Mouse (Mus musculus) gastrocnemius, postnatal 4 days (tissue): ENCODE data around the gene Sh3bgr. TPM values are rescaled to one million over a fixed set of nuclear protein-coding genes. Genes with fewer than 3 reads are reported as not detected.
A peak's percentile ranks its signal among the peaks of the same experiment; 100 is the strongest.

Experiments
- DNase-seq, 2 experiments: peaks; one replicate each; pipeline ENCODE4 v3.0.0; 2021 to 2022; ENCODE audit warnings: low spot score in 2 of 2, mixed read lengths in 2 of 2
- long read RNA-seq, 2 experiments: library from polyadenylated mRNA; stranded (forward); transcript quantifications; one replicate each; pipeline ENCODE4 v2.0.0; 2021
- total RNA-seq, 2 experiments: library from RNA; stranded (reverse); gene quantifications; 2 replicates each; pipeline ENCODE4 v1.2.3; 2021

Gene Sh3bgr
- 100 to 1,000 TPM; 439 to 518 TPM for total RNA-seq
- long read RNA-seq, experiment 1, transcript Sh3bgr-201 (8 exons, 1,341 nt): major isoform, 258 of 341 reads
- long read RNA-seq, experiment 1, partial matches to known transcripts: 27 of 341 reads
- long read RNA-seq, experiment 1, other reads (novel, unspliced or antisense): 56 of 341 reads
- long read RNA-seq, experiment 2, transcript Sh3bgr-201 (8 exons, 1,341 nt): major isoform, 251 of 315 reads
- long read RNA-seq, experiment 2, partial matches to known transcripts: 15 of 315 reads
- long read RNA-seq, experiment 2, other reads (novel, unspliced or antisense): 49 of 315 reads

DNA sequence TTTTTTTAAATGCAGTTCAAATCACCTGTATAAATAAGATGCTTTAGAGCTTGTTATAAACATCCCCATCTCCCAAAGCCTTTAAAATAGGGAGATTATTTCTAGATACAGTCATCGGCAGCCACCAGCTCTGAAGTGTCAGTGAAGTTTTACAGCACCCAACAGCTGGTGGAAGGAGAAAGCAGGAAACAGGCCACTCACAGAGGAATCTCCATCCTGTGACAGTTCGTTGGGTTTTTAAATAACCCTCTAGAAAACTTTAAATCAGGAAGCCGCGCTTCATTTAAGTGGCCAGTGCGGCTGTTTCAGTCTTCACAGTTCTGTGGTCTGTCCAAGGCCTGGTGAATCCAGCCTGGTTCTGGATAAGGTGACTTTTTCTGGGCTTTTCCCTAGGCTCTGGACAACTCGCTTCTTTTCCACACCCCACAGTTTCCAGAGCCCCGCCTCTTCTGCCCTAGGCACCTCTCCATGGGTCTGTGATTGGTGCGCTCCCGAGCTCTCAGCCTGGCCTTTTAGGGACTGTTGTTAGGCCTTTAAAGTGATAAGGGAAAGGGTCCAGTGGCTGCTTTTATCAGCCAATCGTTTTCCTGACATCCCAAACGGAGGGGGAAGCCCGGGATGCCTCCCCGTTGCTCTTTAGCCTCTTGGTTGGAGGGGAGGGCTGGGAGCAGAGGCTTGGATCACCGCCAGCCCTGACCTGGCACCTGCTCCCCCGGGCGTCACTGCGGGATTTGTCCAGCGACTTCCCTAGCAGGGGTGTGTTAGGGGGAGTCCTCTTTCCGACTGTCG lies at the start of gene Sh3bgr:
Gene Sh3bgr, plus strand, starts transcription at position 538 of the 789 bp plus-strand sequence.
- peak; percentile 54 to 72 for DNase-seq

DNA sequence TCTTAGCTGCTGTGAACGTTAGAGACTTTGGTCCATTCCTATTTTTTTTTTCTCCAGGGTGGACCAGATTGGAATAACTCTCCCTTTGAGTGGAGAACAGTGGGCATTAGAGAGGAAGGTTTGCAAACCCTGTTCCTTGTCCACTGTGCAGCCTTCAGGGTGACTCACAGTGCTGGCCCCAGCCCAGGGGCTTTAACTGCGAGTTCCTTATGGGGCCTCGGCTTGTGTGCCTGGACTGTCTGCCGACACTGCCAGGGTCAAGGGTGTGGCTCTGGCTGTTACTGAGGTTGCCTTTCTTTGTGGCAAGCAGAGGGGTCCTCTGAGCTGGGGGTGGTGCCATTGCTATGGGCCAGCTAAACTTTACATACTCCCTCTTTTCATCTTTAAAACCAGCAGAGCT lies 49.3 kb upstream of the Sh3bgr start:
- peak in 1 of 2 experiments; percentile 57 for DNase-seq

DNA sequence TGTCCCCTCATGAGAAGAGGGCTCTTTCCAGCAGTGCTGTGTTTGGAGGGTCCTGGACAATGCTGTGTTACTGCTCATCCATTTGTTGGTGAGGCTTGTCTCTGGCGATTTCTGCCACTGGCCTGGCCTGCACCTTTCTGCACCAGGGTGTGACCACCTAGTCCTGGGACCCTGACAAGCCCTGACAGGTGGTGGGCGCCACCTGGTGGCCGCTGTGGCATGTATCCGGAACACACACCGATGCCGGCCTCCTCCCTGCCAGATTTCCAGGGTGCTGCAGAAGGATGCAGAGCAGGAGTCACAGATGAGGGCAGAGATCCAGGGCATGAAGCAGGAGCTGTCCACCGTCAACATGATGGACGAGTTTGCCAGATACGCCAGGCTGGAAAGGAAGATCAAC lies 48.7 kb upstream of the Sh3bgr start:
- peak; percentile 72 to 83 for DNase-seq

DNA sequence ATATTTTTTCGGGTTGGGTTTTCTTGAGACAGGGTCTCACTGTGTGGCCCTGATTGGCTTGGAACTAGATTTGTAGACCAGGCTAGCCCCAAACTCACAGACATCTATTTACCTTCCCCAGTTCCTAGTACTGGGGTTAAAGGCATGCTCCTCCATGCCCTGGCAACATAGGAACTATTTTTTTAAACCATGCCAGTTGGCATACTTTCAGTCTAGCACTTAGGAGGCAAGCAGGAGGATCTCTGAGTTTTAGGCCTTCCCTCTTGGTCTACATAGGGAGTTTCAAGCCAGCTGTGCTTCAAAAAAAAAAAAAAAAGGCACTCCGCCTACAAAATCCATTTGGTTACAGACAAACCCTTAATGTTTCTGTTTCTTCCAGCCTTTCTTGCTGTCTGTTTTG lies 45.8 kb upstream of the Sh3bgr start:
- no peak for DNase-seq

DNA sequence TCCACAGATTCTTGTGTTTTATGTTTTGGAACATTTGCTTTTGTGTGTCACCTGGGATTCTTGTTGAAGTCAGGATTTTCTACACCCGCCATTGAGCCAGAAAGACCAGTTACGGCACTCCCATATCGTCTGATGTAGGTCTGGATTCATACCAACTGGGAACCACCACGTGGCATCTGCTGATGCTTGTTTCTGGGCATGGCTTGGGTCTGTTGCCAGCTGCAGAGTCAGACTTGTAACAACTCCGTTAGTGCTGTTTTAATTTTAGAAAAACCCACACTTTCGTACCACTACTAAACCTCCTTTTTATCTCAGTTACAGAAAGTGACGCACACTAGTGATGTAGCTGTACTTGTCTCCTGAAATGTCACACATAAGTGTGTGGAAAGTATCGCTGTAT lies 44.2 kb upstream of the Sh3bgr start:
- DNase-seq: no peak

DNA sequence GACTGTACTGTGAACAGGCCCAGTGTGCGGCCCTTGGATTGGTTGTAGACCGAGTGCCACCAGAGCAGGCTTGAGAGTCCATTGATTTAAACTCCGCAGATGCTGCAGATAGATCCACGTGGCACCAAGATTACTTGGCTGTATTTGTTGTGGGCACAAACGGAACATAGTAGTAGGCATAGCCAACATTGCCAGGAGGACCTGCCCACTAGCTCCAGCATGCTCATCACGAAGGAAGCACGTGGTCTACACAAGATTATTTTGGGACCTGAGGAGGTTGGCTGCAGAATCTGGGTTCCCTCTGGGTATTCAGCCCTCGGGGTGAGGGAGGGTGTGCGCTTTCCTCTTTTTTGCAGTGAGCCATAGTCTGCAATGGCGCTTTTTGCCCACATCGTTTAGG lies 43.1 kb upstream of the Sh3bgr start:
- DNase-seq: no peak

DNA sequence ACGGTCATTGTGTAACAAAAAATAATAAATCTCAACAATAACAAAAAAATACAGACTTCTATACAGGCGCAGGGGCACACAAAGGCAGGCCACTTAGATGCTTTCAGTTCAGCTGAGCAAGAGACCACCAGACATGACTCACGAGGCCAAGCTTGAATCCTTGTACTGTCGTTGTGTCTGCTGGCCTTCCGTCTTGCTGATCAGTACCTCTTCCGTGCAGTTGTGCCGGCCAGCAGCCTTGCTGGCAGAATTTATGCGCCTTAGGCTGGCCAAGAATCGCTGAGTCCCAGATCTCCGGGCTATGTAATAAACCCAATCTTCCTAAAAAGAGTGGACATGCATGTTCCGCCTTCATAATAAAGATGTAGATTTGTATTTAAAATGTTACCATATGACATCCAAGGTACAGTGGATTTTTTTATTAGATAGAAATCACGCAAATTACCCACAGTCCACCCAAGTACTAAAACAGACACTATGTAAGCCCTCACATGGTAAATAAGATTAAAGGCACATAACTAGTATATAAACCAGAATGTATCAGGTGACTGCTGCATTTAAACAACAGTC lies 41.7 kb upstream of the Sh3bgr start:
- DNase-seq: no peak

DNA sequence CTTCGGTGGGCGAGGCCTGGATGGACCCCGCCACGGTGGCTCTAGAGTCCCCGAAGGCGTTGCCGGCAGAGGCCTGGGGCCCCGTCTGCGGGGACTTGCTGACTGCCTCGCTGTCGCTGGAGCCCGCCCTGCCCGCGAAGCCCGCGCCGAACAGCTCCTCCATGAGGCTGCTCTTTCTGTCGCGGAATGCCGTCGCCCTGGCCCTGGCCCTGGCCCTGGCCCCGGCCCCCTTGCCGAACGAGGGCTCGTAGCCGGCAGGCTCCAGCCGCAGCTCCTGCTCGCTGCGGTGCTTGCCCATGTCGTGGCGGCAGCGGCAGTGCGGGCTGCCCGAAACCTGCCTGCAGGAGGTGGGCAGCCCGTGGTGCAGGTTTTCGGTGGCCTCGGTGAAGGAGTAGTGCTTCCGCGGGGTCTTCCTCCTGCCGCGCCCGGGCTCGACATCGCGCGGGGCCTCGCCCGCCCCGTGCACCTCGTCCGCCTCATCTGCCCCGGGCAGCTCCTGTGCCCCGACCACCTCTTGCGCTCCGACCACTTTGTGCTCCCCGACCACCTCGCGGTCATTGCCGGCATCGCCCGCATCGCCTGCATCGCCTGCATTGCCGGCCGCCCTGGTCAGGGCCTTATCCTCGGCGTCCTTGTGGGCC lies 41.0 kb upstream of the Sh3bgr start:
- peak; percentile 69 to 79 for DNase-seq

DNA sequence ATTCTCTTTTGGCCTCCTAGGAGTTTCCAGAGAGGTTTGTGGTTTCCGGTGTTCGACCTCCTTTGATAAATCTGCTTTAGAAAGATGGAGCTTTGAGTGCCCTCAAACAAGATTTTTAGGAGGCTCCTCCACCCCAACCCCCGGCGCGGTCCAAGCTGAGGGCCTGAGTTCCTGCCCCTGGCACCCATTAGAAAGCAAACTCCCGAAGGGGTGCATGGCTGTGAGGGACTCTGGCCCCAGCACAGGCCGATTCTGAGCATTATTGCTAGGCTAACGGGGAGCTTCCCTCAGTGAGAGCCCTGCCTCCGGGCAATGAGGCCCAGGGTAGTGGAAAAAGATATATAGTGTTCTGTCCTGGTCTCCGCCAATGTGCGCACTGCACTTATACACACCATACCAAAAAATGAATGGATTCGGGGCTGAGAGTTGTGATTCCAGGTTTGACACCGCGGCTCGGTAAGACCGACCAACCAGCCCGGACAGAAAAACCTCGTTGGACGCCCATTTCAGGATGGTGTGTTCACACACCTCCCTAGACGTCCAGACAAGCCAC lies 40.4 kb upstream of the Sh3bgr start:
- DNase-seq: peak in 1 of 2 experiments; percentile 39

DNA sequence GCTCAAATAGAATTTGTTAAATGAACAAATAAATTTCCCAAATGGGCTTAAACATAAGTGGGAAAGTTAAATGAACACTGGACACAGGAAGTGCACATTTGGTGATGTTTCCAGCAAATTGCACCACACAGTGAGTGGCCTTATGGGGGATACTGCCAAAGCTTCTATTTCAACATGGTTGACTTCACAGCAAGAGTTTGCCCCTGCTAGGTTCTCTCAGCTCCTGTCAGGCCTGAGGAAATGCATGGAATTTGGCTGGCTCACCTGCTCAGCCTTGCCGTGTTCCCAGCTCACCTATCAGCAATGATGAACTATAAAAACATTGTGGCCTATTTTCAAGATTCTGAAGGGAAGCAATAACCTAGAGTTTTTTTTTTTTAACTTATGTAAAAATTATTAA lies 39.3 kb upstream of the Sh3bgr start:
- no peak for DNase-seq

DNA sequence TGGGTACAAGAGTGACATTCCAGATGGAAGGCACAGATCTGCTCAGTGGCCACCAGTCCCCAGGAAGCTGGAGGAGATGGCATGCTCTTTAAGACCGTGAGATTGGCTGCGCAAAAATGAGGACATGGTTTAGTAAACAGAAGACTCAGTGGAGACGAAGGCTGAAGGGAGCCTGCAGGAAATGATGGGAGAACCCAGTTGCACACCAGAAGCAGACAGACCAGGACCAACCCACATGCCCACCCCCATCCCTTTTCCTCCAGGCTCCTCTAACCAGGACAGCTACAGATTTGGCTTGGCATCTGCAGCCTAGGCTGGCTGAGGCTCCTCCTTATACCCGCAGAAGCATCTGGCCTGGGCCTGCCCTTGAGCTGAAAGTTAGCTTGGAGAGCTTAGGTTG lies 38.9 kb upstream of the Sh3bgr start:
- DNase-seq: no peak

DNA sequence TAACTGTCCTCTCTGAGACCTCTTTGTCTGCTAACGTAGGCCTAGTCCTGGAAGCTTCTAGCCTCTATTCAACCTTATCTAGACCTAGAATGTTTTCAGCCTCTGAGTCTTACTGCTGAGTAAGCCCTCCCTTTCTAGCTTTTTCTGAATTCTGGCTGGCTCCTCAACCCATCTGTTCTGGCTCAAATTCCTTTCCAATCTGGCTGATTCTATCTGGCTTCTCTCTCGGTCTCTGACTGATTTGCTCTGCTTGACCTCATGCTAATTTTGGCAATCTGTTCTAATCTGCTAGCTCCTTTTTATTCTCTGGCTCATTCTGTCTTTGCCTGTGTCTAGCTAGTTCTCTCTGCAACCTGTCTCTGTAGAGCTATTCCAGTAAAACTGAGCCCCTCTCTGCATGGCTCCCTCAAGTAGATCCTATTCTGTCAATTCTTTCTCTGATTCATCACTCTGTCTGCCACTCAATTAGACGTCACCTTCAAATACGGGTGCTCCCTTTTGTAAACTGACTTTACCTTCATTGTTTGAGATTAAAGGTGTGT lies 34.5 kb upstream of the Sh3bgr start:
- DNase-seq: no peak

DNA sequence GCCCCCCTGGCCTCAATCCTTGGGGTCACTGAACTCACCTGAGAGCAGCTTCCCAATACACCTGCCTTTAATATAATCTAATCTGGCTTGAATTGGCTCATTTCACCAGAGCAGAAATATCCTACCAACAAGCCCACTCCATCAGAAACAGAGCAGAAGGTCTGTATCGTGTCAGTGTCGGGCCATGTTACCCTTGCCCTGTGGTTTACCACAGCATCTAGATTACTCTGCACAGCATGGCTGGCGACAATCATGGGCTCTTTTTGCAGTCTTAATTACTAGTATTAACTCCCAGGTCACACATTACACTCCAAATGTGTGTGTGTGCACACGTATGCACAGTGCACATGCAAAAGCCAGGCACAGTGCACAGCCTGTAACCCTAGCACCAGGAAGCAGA lies 31.4 kb upstream of the Sh3bgr start:
- no peak for DNase-seq

DNA sequence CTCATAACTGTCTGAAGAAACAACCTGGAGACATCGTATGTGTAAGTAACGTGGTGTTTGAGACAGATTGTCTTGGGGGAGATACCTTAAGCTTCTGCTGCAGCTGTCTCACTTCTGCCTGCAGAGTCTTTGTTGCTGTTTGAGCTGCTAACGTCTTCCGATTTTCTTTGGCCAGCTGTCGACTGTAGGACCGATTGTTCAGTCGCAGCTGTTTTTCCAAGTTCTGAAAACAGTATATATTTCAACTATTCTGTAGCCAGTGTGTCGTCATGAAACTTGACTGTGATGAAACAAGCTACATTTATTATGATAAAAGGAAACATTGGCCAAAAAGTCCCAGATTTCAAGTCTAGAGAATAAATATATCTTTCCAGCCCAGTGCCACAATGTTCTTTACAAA lies 26.6 kb upstream of the Sh3bgr start:
- no peak for DNase-seq

DNA sequence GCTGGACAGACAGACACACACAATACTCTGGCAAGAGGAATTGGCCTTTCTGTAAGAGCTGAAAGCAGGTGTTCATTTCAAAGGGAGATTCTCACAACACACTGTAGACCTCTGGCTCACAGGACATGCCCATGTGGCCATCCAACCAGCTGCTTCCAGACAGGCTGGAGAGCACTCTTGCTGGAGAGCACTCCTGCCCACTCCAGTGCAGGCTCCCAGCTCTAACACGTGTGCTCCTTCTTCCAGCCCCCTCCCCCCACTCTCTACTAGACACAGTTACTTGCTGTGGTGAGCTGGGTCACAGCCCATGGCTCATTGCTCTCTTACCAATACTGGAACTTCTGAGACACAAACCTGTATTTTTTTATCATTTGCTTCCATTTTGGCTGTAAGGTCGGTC lies 24.9 kb upstream of the Sh3bgr start:
- DNase-seq: no peak

DNA sequence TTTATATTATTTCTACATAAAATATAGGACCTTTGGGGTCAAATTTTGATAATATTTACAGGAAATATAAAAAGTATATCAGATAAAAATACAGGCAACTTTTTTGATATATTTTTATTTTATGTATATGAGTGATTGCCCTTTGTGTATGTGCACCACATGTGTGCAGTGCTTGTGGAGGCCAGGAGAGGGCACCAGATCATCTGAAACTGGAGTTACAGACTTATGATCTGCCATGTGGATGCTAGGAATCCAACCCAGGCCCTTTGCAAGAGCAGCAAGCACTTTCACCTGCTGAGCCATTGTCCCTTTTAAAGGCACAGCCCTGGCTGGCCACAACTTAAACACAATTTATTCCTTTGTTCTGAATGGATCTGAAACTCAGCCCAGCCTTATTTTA lies 21.1 kb upstream of the Sh3bgr start:
- no peak for DNase-seq

DNA sequence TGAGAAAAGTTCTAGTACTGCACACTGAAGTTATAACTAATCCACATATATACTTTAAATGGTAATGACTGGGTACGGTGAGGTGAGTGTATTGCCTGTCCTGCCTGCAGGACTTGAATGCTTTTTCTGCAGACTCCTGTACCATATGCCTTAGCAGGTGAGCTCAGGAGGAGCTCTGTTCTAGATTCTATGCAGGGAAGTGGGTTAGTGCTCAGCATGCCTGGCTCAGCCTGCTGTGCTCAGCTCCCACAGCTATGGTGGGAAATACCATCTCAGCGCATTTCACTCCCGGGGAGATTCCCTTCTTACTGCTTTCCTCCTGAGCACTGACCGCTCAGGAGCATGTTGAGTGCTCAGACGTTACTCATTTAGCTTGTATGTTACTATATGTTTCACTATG lies 12.6 kb upstream of the Sh3bgr start:
- DNase-seq: no peak

DNA sequence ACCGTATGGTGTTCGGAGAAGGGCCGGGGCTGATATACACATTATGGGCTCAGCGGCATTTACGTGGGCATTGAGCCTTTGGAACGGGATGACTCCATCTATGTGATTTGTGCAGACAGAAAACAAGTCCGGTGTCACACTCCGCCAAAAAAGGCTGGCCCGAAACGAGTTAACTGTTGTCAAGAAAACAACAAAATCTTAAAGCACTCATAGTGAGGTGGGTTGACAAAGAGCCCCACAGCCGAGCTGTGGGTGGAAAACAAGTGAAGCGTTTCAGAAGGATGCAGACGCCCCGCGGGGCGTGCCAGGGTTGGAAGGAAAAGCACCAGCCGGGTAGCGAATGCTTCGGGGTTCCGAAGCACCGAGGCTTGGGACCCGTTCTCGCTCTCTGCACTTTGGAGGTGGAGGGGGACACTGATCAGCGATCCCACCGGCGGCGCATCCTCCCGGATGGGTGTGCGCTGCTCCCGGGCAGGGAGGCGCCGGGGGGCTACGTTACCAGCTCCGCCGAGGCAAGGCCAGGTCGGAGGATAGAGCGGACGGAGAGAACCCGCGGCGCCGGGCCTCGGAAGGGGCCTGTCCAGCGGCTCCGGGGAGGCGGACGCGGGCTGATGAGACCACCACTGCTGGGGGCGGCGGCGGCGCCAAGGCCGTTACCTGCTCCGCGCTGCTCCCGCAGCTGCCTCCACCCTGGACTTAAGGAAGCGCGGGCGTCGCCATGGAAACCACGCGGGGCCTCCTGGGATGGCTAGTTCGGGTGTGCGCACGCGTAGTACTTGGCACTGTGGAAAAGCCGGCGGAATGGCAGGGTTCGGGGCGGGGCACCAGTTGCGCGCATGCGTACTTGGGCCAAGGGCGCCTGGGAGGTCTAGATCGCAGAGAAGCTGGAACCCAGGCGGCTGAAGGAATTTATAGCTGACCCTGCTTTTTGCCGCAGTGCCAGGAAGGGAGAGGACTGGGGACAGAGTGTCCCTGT lies 8.4 kb upstream of the Sh3bgr start, which contains the start of gene Lca5l:
Gene Lca5l, minus strand, starts transcription at position 741 of the 976 bp plus-strand sequence.
- DNase-seq: peak; percentile 99 to 100

DNA sequence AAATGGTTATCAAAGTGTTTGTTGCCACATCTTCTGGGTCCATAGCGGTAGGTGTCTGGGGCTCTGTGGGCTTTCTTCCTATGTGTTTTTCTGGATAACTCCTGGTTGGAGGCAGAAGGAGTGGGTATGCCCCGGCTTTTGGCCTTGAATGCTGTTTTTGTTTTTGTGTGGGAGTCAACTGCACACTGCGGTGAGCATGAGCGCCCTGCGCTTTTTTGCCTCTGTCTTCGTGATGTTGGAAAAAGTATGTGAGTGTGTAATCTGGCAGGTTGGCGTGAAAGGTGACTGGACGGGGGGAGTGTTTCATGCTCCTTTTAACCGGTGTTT lies 415 bp downstream of the Sh3bgr start:
- DNase-seq: peak in 1 of 2 experiments; percentile 14
